Mouse (Mus musculus) ES-E14 (cell line): ENCODE measurements around the gene Cybb. TPM values are rescaled to one million over a fixed set of nuclear protein-coding genes. Genes with fewer than 3 reads are reported as not detected.

Source experiments
- DNase-seq: peaks from one replicate; pipeline ENCODE4 v3.0.0-alpha.2; 2013; ENCODE audit warnings: low read depth, low spot score
- H3K27ac ChIP-seq: 2 replicates; pipeline ENCODE4 v1.5.1; 2012; ENCODE audit warnings: low read depth, mild to moderate bottlenecking, low read length, moderate library complexity, mixed read lengths; ENCODE audit not compliant: poor library complexity, insufficient read depth, severe bottlenecking
- H3K36me3 ChIP-seq: 2 replicates; pipeline ENCODE4 v1.6.1; 2012; ENCODE audit warnings: mild to moderate bottlenecking, low read length, moderate library complexity, mixed read lengths; ENCODE audit not compliant: control insufficient read depth, poor library complexity, insufficient read depth, severe bottlenecking
- H3K4me1 ChIP-seq, 2 experiments: fragments of 150-350 bp in 1 of 2; sonication (generic) in 1 of 2; 2 replicates each; pipeline ENCODE4 v1.6.1; 2012; ENCODE audit warnings: low read length in 2 of 2, mild to moderate bottlenecking in 1 of 2, mixed read lengths in 1 of 2; ENCODE audit not compliant: control insufficient read depth in 2 of 2, insufficient read depth in 2 of 2, poor library complexity in 1 of 2
- H3K4me3 ChIP-seq, 2 experiments: fragments of 150-350 bp in 1 of 2; sonication (generic) in 1 of 2; 2 replicates each; pipeline ENCODE4 v1.5.1; 2012; ENCODE audit warnings: low read length in 2 of 2, low read depth in 1 of 2, mild to moderate bottlenecking in 1 of 2, mixed read lengths in 1 of 2; ENCODE audit not compliant: insufficient read depth in 1 of 2, poor library complexity in 1 of 2, severe bottlenecking in 1 of 2
- H3K9ac ChIP-seq: 2 replicates; pipeline ENCODE4 v1.6.1; 2012; ENCODE audit warnings: low read depth, mild to moderate bottlenecking, low read length, mixed read lengths; ENCODE audit not compliant: poor library complexity, insufficient read depth, severe bottlenecking
- H3K9me3 ChIP-seq: fragments of 150-350 bp; sonication (generic); 2 replicates; pipeline ENCODE4 v1.6.1; 2012; ENCODE audit warnings: low read depth, mild to moderate bottlenecking, low read length; ENCODE audit not compliant: control insufficient read depth, insufficient read depth
- CHD2 ChIP-seq: IDR thresholded peaks from 2 replicates; pipeline ENCODE4 v1.6.1; 2014; ENCODE audit warnings: mild to moderate bottlenecking, low read depth, low read length, inconsistent platforms
- HCFC1 ChIP-seq: IDR thresholded peaks from 2 replicates; pipeline ENCODE4 v1.6.1; 2012; ENCODE audit warnings: low read length, inconsistent platforms, borderline replicate concordance; ENCODE audit not compliant: insufficient read depth
- MAFK ChIP-seq: IDR thresholded peaks from 2 replicates; pipeline ENCODE4 v1.6.1; 2014; ENCODE audit warnings: mild to moderate bottlenecking, low read depth, low read length, inconsistent platforms; ENCODE audit not compliant: insufficient read depth
- ZC3H11A ChIP-seq: IDR thresholded peaks from 2 replicates; pipeline ENCODE4 v1.6.1; 2012; ENCODE audit warnings: low read depth, mild to moderate bottlenecking, inconsistent platforms, low read length, borderline replicate concordance
- ZNF384 ChIP-seq: IDR thresholded peaks from 2 replicates; pipeline ENCODE4 v1.6.1; 2012; ENCODE audit warnings: low read depth, low read length, inconsistent platforms
- in situ Hi-C, 2 experiments: fragments of 600-800 bp; cut with MboI; formaldehyde crosslinking; loops; one replicate each; pipeline ENCODE4 v1.15.1; 2025; ENCODE audit warnings: low sequenced_read_pairs in 2 of 2, inconsistent platforms in 1 of 2; ENCODE audit not compliant: unreplicated experiment in 2 of 2
- total RNA-seq: library from RNA; depleted of rRNA; stranded (reverse); fragments of 300-350 nt; gene quantifications from 2 replicates; pipeline ENCODE4 v1.2.3, GENCODE M21; 2012

Cybb gene
- total RNA-seq, 1 experiment, result 2.7 TPM

DNA sequence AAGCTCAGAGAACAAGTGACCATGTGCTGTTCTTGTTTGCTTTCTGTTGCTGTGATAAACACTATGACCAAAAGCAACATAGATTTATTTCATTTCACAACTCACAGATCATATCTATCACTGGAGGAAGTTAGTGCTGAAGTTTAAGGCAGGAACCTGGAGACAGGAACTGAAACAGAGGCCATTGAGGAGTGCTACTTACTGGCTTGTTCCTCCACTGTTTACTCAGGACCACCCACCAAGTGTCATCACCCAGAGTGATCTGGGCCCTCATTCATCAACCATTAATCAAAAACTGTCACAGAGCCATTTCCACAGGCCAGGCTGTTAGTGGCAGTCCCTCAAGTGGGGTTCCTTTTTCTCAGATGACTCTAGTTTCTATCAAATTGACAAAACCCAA is 13.1 kb downstream of the Cybb start:
- peaks cover 0 to 2% of the 10 kb centered on the region in 2 experiments; a peak in 1 of 4 replicates for H3K4me1 ChIP-seq
- no peak for DNase-seq
- in situ Hi-C loops, result no loop called here
- no peaks in the 10 kb centered on the region for H3K36me3 ChIP-seq
- no peak overlapping the region for H3K9ac ChIP-seq
- H3K4me3 ChIP-seq, result no peak overlapping the region
- H3K9me3 ChIP-seq, result no peaks in the 10 kb centered on the region
- peak overlapping the region; percentile 58; the same call in 1 of the 2 replicates for H3K27ac ChIP-seq
- TF ChIP-seq CHD2 (no peak), HCFC1 (no peak), MAFK (no peak), ZC3H11A (no peak), ZNF384 (no peak)

DNA sequence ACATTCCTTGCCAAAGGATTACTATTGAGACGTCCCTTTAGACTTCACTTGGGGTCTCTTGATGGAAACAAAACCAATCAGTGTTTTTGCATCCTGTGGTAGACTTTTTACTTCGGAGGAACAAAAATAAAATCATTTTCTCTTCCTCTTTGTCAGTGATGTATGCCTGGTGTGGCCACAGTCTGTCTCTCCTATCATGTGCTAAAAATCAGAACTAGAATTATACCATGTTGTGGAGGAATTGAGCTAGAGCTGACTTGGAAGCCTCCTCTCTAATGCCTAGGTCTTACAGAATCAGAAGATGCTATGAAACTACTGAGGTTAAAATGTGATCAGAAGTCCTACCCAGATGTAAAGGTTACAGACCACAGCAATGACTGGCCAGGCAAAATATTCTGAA is 13.8 kb downstream of the Cybb start:
- in situ Hi-C loops, result no loop called here
- TF ChIP-seq CHD2 (no peak), MAFK (no peak), ZC3H11A (no peak)
- no peak for DNase-seq

DNA sequence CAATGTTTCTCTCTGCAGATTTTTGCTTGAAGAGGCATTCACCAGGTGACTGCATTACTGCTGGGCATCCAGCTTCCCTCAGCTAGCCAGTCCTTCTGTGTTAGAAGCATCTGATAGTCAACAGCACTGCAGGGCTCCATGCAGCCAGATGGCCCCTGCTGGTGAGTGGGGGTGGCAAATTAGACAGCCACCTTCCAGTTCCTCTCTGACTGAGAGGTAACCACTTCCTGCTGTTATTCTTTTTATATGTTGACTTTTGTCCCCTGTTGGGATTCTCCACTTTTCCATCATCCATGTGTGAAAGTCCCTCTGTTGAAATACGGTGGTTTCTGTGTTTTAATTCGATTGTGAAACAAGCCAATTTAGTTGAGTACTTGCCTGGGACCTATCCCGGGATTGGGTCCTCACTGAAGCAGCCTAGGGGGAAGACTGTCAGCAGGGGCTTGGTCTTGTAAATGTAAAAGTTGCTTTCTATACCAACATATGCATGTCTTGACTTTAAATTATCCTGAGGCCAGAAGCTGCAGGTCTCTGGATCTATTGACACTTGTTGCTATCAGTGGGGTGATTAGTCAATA is 16.7 kb downstream of the Cybb start:
- Histone ChIP-seq H3K4me1 (peaks cover 0 to 2% of the 10 kb centered on the region in 2 experiments; a peak in 1 of 4 replicates), H3K9ac (no peak overlapping the region), H3K9me3 (no peaks in the 10 kb centered on the region), H3K27ac (no peak overlapping the region), H3K36me3 (no peaks in the 10 kb centered on the region), H3K4me3 (no peak overlapping the region)
- in situ Hi-C loops, result no loop called here
- no peak for TF ChIP-seq ZNF384
- no peak for TF ChIP-seq HCFC1
- TF ChIP-seq MAFK, result no peak
- no peak for TF ChIP-seq ZC3H11A
- DNase-seq, result no peak

More for the DNA sequence above, 13.8 kb downstream of the Cybb start:
- Histone ChIP-seq H3K36me3 (no peaks in the 10 kb centered on the region), H3K9me3 (no peaks in the 10 kb centered on the region), H3K4me1 (peaks cover 0 to 2% of the 10 kb centered on the region in 2 experiments; a peak in 1 of 4 replicates), H3K4me3 (no peak overlapping the region), H3K9ac (no peak overlapping the region), H3K27ac (no peak overlapping the region)

DNA sequence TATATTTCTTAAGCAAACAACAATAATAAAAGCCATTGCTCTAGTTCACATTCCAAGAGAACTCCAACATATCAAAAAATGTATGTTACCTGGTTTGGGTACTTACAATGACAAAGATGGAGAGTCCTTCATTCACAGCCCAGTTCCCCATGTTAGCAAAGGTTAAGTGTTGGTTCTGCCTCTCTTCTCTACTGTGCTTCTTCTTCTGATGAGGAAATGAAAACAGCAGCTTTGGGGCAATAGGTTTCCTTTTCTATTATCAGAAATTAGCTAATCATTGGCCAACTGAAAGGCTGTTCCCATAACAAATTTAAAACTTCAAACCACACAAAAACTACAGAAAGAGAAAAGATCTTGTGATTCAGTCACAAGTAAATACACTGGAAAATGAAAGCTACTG is 18.5 kb downstream of the Cybb start:
- Histone ChIP-seq H3K36me3 (no peaks in the 10 kb centered on the region), H3K4me1 (no peaks in the 10 kb centered on the region), H3K9ac (no peak overlapping the region), H3K27ac (no peak overlapping the region), H3K9me3 (no peaks in the 10 kb centered on the region), H3K4me3 (no peak overlapping the region)
- in situ Hi-C loops, result no loop called here
- TF ChIP-seq CHD2 (no peak), ZC3H11A (no peak), MAFK (no peak), HCFC1 (no peak), ZNF384 (no peak)
- DNase-seq, result no peak

DNA sequence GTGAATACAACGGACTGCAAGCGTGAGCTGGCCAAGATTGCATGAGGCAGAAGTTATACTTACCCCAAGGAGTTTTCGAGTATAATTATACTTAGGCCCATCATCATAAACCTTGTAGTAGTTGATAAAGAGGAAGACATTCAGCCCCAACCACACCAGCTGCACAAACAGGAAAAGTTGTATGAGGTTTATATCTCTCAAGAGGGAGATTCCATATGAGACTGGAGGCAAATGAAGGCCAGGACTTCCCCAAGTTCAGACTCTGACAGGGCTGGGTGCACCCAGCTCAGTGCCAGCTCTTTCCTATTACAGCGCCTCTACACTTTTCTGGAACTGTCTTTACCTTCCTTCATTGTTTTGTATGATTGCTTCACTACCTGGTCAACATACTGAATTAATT is 20.6 kb downstream of the Cybb start:
- no peak for DNase-seq
- in situ Hi-C loops, result no loop called here
- Histone ChIP-seq H3K4me3 (no peak overlapping the region), H3K9me3 (no peaks in the 10 kb centered on the region), H3K27ac (no peak overlapping the region), H3K4me1 (no peaks in the 10 kb centered on the region), H3K9ac (no peak overlapping the region), H3K36me3 (no peaks in the 10 kb centered on the region)
- TF ChIP-seq MAFK, result no peak
- TF ChIP-seq ZC3H11A, result no peak
- TF ChIP-seq CHD2, result no peak
- TF ChIP-seq ZNF384, result no peak
- no peak for TF ChIP-seq HCFC1
